Mouse (Mus musculus) brain, embryonic 14.5 days (tissue): Measurements from ENCODE around the gene Avpr1a. TPM values are rescaled to one million over a fixed set of nuclear protein-coding genes. Genes with fewer than 3 reads are reported as not detected.

Source experiments
- DNase-seq: peaks from one replicate; pipeline ENCODE4 v3.0.0-alpha.2; 2011; ENCODE audit warnings: low read depth
- CTCF ChIP-seq: fragments of 200-500 bp; IDR thresholded peaks from 2 replicates; pipeline ENCODE4 v1.5.1; 2012; ENCODE audit warnings: inconsistent platforms, mild to moderate bottlenecking, moderate library complexity, borderline replicate concordance; ENCODE audit not compliant: insufficient read depth, insufficient read length; ENCODE audit errors: extremely low read depth
- POLR2A ChIP-seq: fragments of 200-500 bp; IDR thresholded peaks from 2 replicates; pipeline ENCODE4 v1.6.1; 2012; ENCODE audit warnings: mild to moderate bottlenecking, inconsistent platforms, borderline replicate concordance; ENCODE audit not compliant: poor library complexity, insufficient read depth, insufficient read length, severe bottlenecking; ENCODE audit errors: extremely low read depth
- polyA plus RNA-seq: library from polyadenylated mRNA; depleted of rRNA; stranded (reverse); fragments of >200 nt; gene quantifications from 2 replicates; pipeline ENCODE4 v1.2.3, GENCODE M21; 2012; rRNA removed

Avpr1a gene
- polyA plus RNA-seq, 1 experiment = 1.4 TPM

GRCm38 (mm10) chr10:122476846-122477245 lies 28.5 kb downstream of the Avpr1a start:
- no peak for DNase-seq
- TF ChIP-seq CTCF = no peak
- no peak for TF ChIP-seq POLR2A

GRCm38 (mm10) chr10:122498551-122498950 lies 50.3 kb downstream of the Avpr1a start:
- DNase-seq = no peak
- TF ChIP-seq POLR2A (no peak), CTCF (no peak)

GRCm38 (mm10) chr10:122499306-122499705 lies 51.0 kb downstream of the Avpr1a start:
- no peak for TF ChIP-seq POLR2A
- TF ChIP-seq CTCF = no peak
- DNase-seq = peak; percentile 50

Other genes with a start within 250 kb of the Avpr1a start
- gene Ppm1h, start 230.3 kb downstream of the Avpr1a start, polyA plus RNA-seq = 5.9 and 13.4 TPM in 2 replicates